Mouse (Mus musculus) CH12.LX (cell line): ENCODE measurements around the gene Rngtt.

ENCODE experiments used
- ELF1 ChIP-seq: IDR thresholded peaks from 2 replicates; pipeline ENCODE4 v1.6.1; 2014; ENCODE audit warnings: low read depth, mild to moderate bottlenecking, inconsistent platforms, low read length, improper control_type of control experiment
- MAX ChIP-seq: IDR thresholded peaks from 2 replicates; pipeline ENCODE4 v1.6.1; 2011; ENCODE audit warnings: low read length, improper control_type of control experiment
- POLR2A ChIP-seq: IDR thresholded peaks from 2 replicates; pipeline ENCODE4 v1.6.1; 2011; ENCODE audit warnings: low read depth, mild to moderate bottlenecking, improper control_type of control experiment, low read length

DNA sequence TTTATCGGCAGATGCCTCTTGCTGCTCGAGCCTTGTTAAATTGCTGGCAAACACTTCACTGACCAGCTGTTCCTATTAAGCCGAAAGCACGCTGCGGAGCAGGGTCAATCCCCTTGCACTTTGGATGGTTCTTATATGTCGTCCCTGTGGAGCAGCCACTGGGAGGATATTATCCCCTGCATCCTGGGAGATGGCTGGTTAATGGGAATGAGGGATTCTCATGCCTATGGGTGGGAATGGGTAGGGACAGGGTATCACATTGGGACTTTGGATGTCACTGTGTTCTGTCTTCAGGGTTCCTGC is 235.4 kb downstream of the Rngtt start:
- TF ChIP-seq ELF1 (no peak), MAX (no peak), POLR2A (no peak)
